Mouse (Mus musculus): ENCODE measurements around the gene Rfx2. TPM values are rescaled to one million over a fixed set of nuclear protein-coding genes. Genes with fewer than 3 reads are reported as not detected.

Gene Rfx2
- polyA plus RNA-seq, 1 experiment from 2014 or later = 6.7 TPM

Other genes starting within 250 kb of the Rfx2 start
- gene Safb2, start 246.4 kb downstream of the Rfx2 start, polyA plus RNA-seq (2014; fragmentation: Nextera tagmentation; extraction: Ambion mirVana) = 47.6 and 56.1 TPM in 2 replicates
- 93.7 and 105 TPM in 2 replicates for gene Safb, start 246.2 kb downstream of the Rfx2 start, polyA plus RNA-seq (2014; fragmentation: Nextera tagmentation; extraction: Ambion mirVana)
- gene 2410015M20Rik, start 221.2 kb downstream of the Rfx2 start, polyA plus RNA-seq (2014; fragmentation: Nextera tagmentation; extraction: Ambion mirVana) = 184 and 192 TPM in 2 replicates
- gene Rpl36, start 217.6 kb downstream of the Rfx2 start, polyA plus RNA-seq (2014; fragmentation: Nextera tagmentation; extraction: Ambion mirVana) = 1,258 and 1,259 TPM in 2 replicates
- gene Lonp1, start 204.1 kb downstream of the Rfx2 start, polyA plus RNA-seq (2014; fragmentation: Nextera tagmentation; extraction: Ambion mirVana) = 43.7 and 45.4 TPM in 2 replicates
- 0.56 and 0.86 TPM in 2 replicates for gene Catsperd, start 202.9 kb downstream of the Rfx2 start, polyA plus RNA-seq (2014; fragmentation: Nextera tagmentation; extraction: Ambion mirVana)
- 94.2 and 104 TPM in 2 replicates for gene Ranbp3, start 157.7 kb downstream of the Rfx2 start, polyA plus RNA-seq (2014; fragmentation: Nextera tagmentation; extraction: Ambion mirVana)
- gene Ndufa11, start 113.2 kb downstream of the Rfx2 start, polyA plus RNA-seq (2014; fragmentation: Nextera tagmentation; extraction: Ambion mirVana) = 363 and 381 TPM in 2 replicates
- 15.6 and 18.1 TPM in 2 replicates for gene Vmac, start 113.0 kb downstream of the Rfx2 start, polyA plus RNA-seq (2014; fragmentation: Nextera tagmentation; extraction: Ambion mirVana)
- 4.4 and 4.6 TPM in 2 replicates for gene Nrtn, start 73.5 kb downstream of the Rfx2 start, polyA plus RNA-seq (2014; fragmentation: Nextera tagmentation; extraction: Ambion mirVana)
- gene Dus3l, start 66.3 kb downstream of the Rfx2 start, polyA plus RNA-seq (2014; fragmentation: Nextera tagmentation; extraction: Ambion mirVana) = 30.3 and 35.4 TPM in 2 replicates
- gene Prr22, start 60.8 kb downstream of the Rfx2 start, polyA plus RNA-seq (2014; fragmentation: Nextera tagmentation; extraction: Ambion mirVana) = 0.49 and 0.71 TPM in 2 replicates
- not detected in 2 replicates for gene Acsbg2, start 43.4 kb upstream of the Rfx2 start, polyA plus RNA-seq (2014; fragmentation: Nextera tagmentation; extraction: Ambion mirVana)
- gene 1700061G19Rik, start 44.5 kb upstream of the Rfx2 start, polyA plus RNA-seq (2014; fragmentation: Nextera tagmentation; extraction: Ambion mirVana) = 0.25 and 0.26 TPM in 2 replicates
- 26.0 and 32.2 TPM in 2 replicates for gene Mllt1, start 104.4 kb upstream of the Rfx2 start, polyA plus RNA-seq (2014; fragmentation: Nextera tagmentation; extraction: Ambion mirVana)
- gene Acer1, start 151.1 kb upstream of the Rfx2 start, polyA plus RNA-seq (2014; fragmentation: Nextera tagmentation; extraction: Ambion mirVana) = not detected in 2 replicates
- 146 and 152 TPM in 2 replicates for gene Clpp, start 159.3 kb upstream of the Rfx2 start, polyA plus RNA-seq (2014; fragmentation: Nextera tagmentation; extraction: Ambion mirVana)
- 32.4 and 33.0 TPM in 2 replicates for gene Alkbh7, start 166.3 kb upstream of the Rfx2 start, polyA plus RNA-seq (2014; fragmentation: Nextera tagmentation; extraction: Ambion mirVana)
- gene Pspn, start 169.0 kb upstream of the Rfx2 start, polyA plus RNA-seq (2014; fragmentation: Nextera tagmentation; extraction: Ambion mirVana) = 0.36 TPM in 1 of 2 replicates, not detected in the other
- gene Gtf2f1, start 180.3 kb upstream of the Rfx2 start, polyA plus RNA-seq (2014; fragmentation: Nextera tagmentation; extraction: Ambion mirVana) = 65.6 and 76.7 TPM in 2 replicates
- 0.33 TPM in 1 of 2 replicates, not detected in the other for gene Gm17949, start 180.5 kb upstream of the Rfx2 start, polyA plus RNA-seq (2014; fragmentation: Nextera tagmentation; extraction: Ambion mirVana)
- 40.3 and 42.7 TPM in 2 replicates for gene Khsrp, start 200.5 kb upstream of the Rfx2 start, polyA plus RNA-seq (2014; fragmentation: Nextera tagmentation; extraction: Ambion mirVana)
- not detected in 2 replicates for gene Slc25a41, start 210.6 kb upstream of the Rfx2 start, polyA plus RNA-seq (2014; fragmentation: Nextera tagmentation; extraction: Ambion mirVana)
- gene Crb3, start 228.1 kb upstream of the Rfx2 start, polyA plus RNA-seq (2014; fragmentation: Nextera tagmentation; extraction: Ambion mirVana) = 2.1 and 3.6 TPM in 2 replicates
- gene Slc25a23, start 228.8 kb upstream of the Rfx2 start, polyA plus RNA-seq (2014; fragmentation: Nextera tagmentation; extraction: Ambion mirVana) = 14.1 and 16.0 TPM in 2 replicates
- 2.9 and 3.8 TPM in 2 replicates for gene Dennd1c, start 247.5 kb upstream of the Rfx2 start, polyA plus RNA-seq (2014; fragmentation: Nextera tagmentation; extraction: Ambion mirVana)